Mouse (Mus musculus) erythroblast, embryonic 14.5 days (primary cell): ENCODE data around the gene Tbl1xr1.

Experiments used
- GATA1 ChIP-seq: IDR thresholded peaks from 2 replicates; pipeline ENCODE4 v1.6.1; 2012; ENCODE audit warnings: low read length, inconsistent platforms, mixed read lengths
- TAL1 ChIP-seq: IDR thresholded peaks from 3 replicates; pipeline ENCODE4 v1.6.1; 2012; ENCODE audit warnings: low read length, inconsistent platforms, mixed read lengths

- TF ChIP-seq GATA1 (no peak), TAL1 (no peak)
Measured at GRCm38 (mm10) chr3:22040627-22041026, 35.8 kb upstream of the Tbl1xr1 start.
